Mouse (Mus musculus) embryonic fibroblast, embryonic 13.5 days (primary cell): Measurements from ENCODE around the gene Tmem212. TPM values are rescaled to one million over a fixed set of nuclear protein-coding genes. Genes with fewer than 3 reads are reported as not detected.

Experiments used
- H3K27ac ChIP-seq: 2 replicates; pipeline ENCODE4 v1.5.1; 2012; ENCODE audit warnings: low read length, control low read depth, inconsistent platforms; ENCODE audit not compliant: insufficient read depth
- H3K4me1 ChIP-seq: 2 replicates; pipeline ENCODE4 v1.6.1; 2011; ENCODE audit warnings: low read length; ENCODE audit not compliant: control insufficient read depth, insufficient read depth
- H3K4me3 ChIP-seq: 2 replicates; pipeline ENCODE4 v1.5.1; 2011; ENCODE audit warnings: mild to moderate bottlenecking, control low read depth, low read length; ENCODE audit not compliant: insufficient read depth
- CTCF ChIP-seq: IDR thresholded peaks from 2 replicates; pipeline ENCODE4 v1.5.1; 2011; ENCODE audit warnings: mild to moderate bottlenecking, control low read depth, low read length, moderate library complexity, borderline replicate concordance; ENCODE audit not compliant: insufficient read depth
- POLR2A ChIP-seq: IDR thresholded peaks from 2 replicates; pipeline ENCODE4 v1.6.1; 2011; ENCODE audit warnings: low read depth, mild to moderate bottlenecking, control low read depth, low read length, moderate library complexity
- polyA plus RNA-seq: library from polyadenylated mRNA; stranded (reverse); fragments of >200 nt; gene quantifications from 2 replicates; pipeline ENCODE4 v1.2.4, GENCODE M21; 2011; ENCODE audit warnings: low read depth; ENCODE audit not compliant: missing spikeins, insufficient read length

The Tmem212 gene
- polyA plus RNA-seq, 1 experiment = not detected

DNA sequence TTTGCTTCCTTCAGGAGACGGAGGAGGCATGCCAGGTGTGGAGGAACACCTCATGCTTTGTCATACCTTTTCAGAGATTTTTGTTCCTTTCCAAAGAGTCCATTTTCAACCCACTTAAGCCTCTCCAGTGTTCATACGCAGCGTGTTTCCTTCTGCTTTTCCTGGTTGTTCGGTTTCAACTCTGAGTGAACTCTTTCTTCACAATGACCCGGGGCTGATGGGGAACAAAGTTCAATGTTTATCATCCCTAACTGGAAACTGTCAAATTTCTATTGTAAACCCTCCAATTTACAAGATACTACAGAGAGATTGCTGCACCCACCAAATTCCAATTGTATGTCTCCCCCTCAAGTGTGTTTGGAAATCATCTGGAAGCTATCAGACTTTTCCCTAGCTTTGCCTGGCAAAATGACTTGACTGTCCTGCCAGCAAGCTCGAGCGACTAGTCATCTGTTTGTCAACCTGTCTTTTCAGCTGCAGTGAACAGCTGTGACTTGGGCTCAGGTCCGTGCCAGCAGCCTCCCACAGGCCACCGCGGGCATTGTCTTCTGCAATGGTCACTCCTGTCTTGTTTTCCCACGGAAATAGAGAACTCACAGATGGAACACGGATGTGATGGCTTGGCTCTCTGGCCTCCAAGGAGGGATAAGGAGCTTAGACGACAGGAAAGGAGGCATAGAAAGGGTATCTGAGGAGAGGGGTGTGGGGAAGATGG lies 3.0 kb upstream of the Tmem212 start:
- no peaks in the 10 kb centered on the region for H3K4me1 ChIP-seq
- H3K27ac ChIP-seq = no peak overlapping the region
- TF ChIP-seq POLR2A (no peak), CTCF (no peak)
- no peak overlapping the region for H3K4me3 ChIP-seq

DNA sequence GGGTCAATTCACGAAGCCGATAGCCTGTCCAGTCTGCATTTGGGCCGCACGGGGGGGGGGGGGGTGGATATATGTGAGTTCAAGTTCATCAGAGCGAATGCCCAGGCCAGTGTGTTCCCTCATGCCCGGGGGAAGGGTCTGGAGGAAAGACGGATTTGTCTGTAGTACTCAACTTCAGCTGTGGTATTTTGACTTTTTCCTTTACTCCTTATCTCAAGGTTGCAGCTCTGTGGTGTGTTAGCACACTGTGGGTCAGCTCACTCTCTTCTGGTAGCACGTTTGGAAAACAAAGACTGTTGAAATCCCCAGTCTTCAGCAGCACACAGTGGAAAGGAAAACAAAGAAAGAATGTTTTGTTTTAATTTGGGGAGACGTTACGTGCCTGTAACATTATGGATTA lies 2.0 kb upstream of the Tmem212 start:
- H3K4me1 ChIP-seq = no peaks in the 10 kb centered on the region
- H3K27ac ChIP-seq = no peak overlapping the region
- no peak overlapping the region for H3K4me3 ChIP-seq
- TF ChIP-seq CTCF = no peak
- no peak for TF ChIP-seq POLR2A

DNA sequence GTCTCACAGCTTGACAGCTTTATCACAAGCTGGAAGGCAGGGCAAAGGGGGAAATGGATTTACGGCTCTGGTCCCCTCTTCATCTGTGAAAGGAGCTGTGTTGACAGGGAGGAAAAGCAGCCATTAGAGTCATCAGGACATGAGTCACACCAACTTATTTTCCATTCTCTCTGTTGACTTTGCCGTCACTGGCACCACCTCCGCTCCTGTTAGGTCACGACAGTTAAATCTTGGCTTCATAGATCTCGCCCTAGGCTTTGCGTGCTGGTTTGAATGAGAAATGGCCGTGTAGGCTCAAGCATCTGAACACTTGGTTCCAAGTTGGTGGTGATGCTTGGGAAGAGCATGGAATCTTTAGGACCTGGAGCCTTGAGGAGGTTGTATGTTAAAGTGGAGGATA lies 9.6 kb downstream of the Tmem212 start:
- peaks cover 11% of the 10 kb centered on the region; the same call in 1 of the 2 replicates for H3K4me1 ChIP-seq
- H3K27ac ChIP-seq = no peak overlapping the region; the same call in 1 of the 2 replicates
- H3K4me3 ChIP-seq = no peak overlapping the region
- no peak for TF ChIP-seq POLR2A
- no peak for TF ChIP-seq CTCF

DNA sequence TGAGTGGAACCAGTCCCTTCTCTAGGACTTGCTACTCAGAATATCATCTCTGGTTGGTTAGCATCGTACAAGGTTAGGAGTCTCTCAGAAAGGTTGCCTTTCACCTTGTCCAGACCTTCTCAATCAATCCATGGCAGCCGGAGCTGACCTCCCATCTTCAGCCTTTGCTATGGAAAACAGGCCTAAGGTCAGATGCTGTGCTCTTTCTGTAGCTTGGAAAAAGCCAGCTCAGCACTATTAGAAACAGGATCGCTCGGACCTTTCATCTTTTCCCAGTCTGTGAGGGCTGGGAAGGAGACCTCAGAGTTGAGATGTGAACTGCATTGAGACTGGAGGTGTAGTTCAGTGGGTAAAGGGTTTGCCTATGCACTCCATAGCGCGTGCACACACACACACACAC lies 10.6 kb downstream of the Tmem212 start:
- TF ChIP-seq POLR2A (no peak), CTCF (no peak)
- Histone ChIP-seq H3K4me3 (no peak overlapping the region), H3K27ac (no peak overlapping the region), H3K4me1 (peaks cover 11% of the 10 kb centered on the region; the same call in 1 of the 2 replicates)

DNA sequence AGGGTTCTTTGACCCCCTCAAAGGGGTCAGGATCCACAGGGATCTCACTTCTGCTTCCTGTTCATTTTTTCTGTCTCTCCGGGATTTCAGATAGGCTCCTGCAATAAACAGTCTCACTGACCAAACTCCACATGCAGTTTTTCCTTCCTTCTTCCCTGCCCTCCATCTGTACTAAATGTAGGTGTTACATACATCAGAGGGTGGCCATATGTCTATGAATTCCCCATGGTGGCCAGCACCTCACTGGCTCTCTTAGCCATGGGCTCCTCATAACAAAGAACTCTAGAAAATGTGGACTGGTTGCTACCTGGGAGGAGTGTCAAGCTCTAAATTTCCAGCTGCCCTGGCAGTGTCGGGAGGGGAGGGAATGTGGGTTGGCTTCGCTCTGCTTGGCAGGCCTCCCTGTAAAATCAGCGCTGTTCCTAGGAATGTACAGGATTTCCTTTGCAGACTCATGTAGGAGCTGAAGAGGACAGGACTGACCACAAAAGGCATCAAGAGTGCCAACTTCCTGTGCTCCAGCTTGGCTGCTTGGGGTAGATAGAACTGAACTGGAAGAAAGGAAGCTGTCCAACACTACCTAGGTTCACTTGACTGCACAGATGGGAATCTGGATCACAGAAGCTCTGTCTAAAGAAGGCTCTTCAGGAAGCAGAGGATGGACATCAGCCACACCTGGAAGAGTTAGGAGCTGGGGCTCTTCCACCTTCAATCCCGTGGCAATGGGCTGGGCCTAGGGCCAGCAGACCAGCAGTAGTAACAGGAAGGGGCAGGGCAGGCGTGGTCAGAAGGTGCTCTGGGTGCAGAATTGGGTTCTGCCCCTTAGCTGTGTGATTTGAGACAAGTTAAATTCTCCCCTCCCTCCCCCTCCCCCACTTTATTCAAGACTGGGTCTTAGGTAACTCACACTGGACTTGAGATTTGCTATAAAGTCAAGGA lies 14.0 kb downstream of the Tmem212 start:
- no peak overlapping the region for H3K4me3 ChIP-seq
- H3K27ac ChIP-seq = no peak overlapping the region
- TF ChIP-seq CTCF (no peak), POLR2A (no peak)
- H3K4me1 ChIP-seq = peaks cover 11% of the 10 kb centered on the region; the same call in 1 of the 2 replicates

DNA sequence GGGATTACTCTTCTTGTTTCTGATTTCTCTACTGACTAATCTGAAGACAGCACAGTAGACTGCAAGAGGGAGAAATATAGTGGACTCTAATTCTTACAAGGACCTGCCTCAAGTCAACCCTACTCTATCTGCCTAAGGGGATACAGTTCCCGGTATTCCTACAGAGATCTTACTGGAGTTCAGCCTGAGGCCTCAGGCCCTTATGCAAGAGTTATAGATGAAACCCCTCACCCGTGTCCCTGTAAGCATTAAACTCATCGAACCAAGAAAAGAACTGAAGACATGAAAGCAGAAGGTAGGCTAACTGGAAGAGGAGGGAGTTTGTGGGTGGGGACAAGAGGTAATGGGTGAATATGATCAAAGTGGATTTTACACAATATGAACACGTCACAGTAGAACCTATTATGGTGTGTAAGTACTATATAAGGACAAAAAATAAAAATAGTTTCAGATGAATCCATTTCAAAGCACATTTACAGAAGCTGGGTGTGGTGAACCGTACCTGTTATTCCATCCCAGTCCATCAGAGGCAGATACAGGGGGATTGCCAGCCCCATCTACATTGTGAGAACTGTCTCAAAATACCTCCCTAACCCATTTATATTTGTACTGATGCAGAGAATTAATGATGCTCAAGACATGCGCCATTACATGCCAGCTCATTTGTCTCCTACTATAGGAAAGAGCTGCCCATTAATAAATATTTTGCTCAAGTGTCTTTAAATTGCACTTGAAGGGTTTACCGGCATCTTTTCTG lies 17.1 kb downstream of the Tmem212 start:
- TF ChIP-seq CTCF = no peak
- no peak for TF ChIP-seq POLR2A
- Histone ChIP-seq H3K4me1 (peaks cover 6% of the 10 kb centered on the region; the same call in 1 of the 2 replicates), H3K27ac (no peak overlapping the region), H3K4me3 (no peak overlapping the region)

DNA sequence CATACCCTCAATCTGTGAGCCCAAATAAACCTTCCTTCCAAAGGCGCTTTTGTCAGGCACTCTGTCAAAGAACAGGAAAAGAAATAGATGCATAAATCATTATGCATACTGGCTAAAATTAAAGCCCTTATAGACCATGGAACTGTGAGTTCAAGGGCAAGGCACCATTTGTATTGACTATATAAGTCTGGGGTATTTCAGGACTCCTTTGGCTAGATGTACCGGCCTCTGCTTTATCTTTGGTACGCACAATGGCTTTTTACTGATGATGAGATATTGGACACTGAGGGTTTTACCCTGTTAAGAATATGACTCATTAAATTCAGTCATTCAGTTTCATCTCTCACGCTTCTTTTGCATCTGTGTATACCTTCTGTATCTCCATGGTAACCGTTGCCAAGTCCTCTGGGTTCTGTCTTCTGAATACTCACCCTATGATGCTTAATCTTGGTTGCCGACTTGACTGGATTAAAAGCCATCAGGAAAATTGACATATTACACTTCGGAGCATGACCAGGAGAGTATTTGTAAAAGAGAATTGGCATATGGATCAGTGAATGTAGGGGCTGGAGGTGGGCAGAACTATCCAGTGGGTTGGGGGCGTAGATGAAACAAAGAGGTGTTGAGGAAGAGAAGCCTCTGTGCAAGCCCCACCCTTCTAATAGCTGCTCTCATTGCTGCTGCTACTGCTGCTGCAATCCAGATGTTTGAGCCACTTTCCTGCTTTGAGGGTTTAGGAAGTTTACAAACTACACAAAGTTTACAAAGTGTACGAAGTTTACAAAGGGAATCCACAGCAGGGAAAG lies 22.7 kb downstream of the Tmem212 start:
- TF ChIP-seq CTCF = no peak
- no peak for TF ChIP-seq POLR2A
- H3K27ac ChIP-seq = no peak overlapping the region
- H3K4me3 ChIP-seq = no peak overlapping the region
- no peaks in the 10 kb centered on the region for H3K4me1 ChIP-seq

DNA sequence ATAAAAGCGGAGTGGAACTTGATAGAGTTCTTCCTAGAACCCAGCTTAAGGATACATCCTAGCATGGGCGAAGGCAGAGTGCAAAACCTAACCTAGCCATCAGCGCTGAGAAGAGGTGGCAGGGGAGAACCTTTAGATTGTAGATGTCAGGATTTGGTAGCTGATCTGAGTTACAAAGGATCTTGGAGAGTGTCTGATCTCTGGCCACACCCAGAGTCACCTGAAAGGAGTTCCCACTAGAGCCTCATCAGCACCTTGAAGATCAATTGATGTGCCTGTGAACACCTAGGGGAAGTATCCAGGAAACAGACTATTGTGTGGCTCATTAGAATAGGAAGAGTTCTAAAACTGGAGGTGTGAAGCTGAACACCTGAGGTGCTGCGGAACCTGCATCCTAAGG lies 23.7 kb downstream of the Tmem212 start:
- TF ChIP-seq POLR2A (no peak), CTCF (no peak)
- Histone ChIP-seq H3K27ac (no peak overlapping the region), H3K4me3 (no peak overlapping the region), H3K4me1 (no peaks in the 10 kb centered on the region)

DNA sequence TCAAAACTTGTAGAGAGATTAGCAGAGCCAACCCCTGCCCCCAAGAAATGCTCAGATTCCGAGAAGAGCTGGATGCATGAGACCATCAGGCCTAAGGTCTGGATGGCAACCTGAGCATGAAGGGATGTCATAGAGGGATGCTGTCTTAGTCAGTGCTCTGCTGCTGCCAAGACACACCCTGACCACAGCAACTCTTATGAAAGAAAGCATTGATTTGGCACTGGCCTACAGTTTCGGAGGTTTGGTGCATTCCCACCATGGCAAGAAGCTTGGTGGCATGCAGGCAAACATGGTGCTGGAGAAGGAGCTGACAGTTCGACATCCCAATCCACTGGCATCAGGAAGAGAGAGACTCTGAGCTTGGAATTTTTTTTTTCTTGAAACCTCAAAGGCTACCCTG lies 24.3 kb downstream of the Tmem212 start:
- TF ChIP-seq CTCF (no peak), POLR2A (no peak)
- no peak overlapping the region for H3K27ac ChIP-seq
- H3K4me1 ChIP-seq = no peaks in the 10 kb centered on the region

More for the DNA sequence above, 24.3 kb downstream of the Tmem212 start:
- H3K4me3 ChIP-seq = no peak overlapping the region
